Comparison of ENCODE assay signal across 9 mouse cellular contexts in genomic region chr7:110715545-110715944, GRCm38 (mm10). TPM values are rescaled to one million over a fixed set of nuclear protein-coding genes. Genes with fewer than 3 reads are reported as not detected.
A peak's percentile ranks its signal among the peaks of the same experiment; 100 is the strongest.
DNase-seq lines count a peak whose midpoint lies in the region; TF ChIP-seq lines count a peak whose summit lies in the region.
"Had no signal": no experiment of that assay in that cellular context is flagged by ENCODE, and none has a peak within 500 bp of the region (broad histone marks: within the 10 kb centered on the region; RNA-seq: fewer than 3 reads in every experiment).

No protein-coding gene starts in this region.

- intact Hi-C loops in heart, postnatal 25 days (cut with DNase I) = no loop called here

- no peak overlapping the region for H3K4me3 ChIP-seq in embryonic fibroblast, embryonic 13.5 days (ENCODE audit: insufficient read depth, low read length)
- H3K4me3 ChIP-seq: hindbrain, embryonic 15.5 days had no signal

- H3K4me1 ChIP-seq in embryonic fibroblast, embryonic 13.5 days (ENCODE audit: control insufficient read depth, insufficient read depth, low read length) = peaks cover 13% of the 10 kb centered on the region
- H3K4me1 ChIP-seq: hindbrain, embryonic 15.5 days had no signal

- peak overlapping the region; percentile 55 for H3K27ac ChIP-seq in embryonic fibroblast, embryonic 13.5 days (ENCODE audit: insufficient read depth, low read length)
- H3K27ac ChIP-seq: hindbrain, embryonic 15.5 days had no signal

- DNase-seq in heart, postnatal 25 days (ENCODE audit: low spot score) = peak; percentile 26
- no peak for DNase-seq in heart, adult 8-10 months (ENCODE audit: low spot score)
- DNase-seq in NIH3T3 (ENCODE audit: low read depth) (peak; percentile 76), MN1 (ENCODE audit: low spot score) (no peak)
- peak; percentile 18 for DNase-seq in lung, postnatal 14 days
- no peak for DNase-seq in kidney, postnatal 36 days
- DNase-seq in B cell, adult 2 months = no peak

- no peak for TF ChIP-seq POLR2A in embryonic fibroblast, embryonic 13.5 days (IDR thresholded peaks at IDR 0.05; ENCODE audit: low read depth, low read length)

- TF ChIP-seq CTCF in embryonic fibroblast, embryonic 13.5 days (IDR thresholded peaks at IDR 0.05; ENCODE audit: borderline replicate concordance, insufficient read depth, low read length) = no peak

RNA-seq across cellular contexts. Expression of gene Ampd3, which starts 52.5 kb away (rescaled TPM):
- total RNA-seq in heart, postnatal 25 days (2021) = 10 to 100 TPM; 46.0 to 46.2 TPM
- total RNA-seq in heart, adult 8-10 months (2022) = 10 to 100 TPM; 28.4 to 42.8 (median 34.3) TPM
- 4.6 and 8.8 TPM in 2 replicates for polyA plus RNA-seq in embryonic fibroblast, embryonic 13.5 days (2011; ENCODE audit: insufficient read length, low read depth, missing spikeins)

Comparison
In these comparisons a context has a peak if more than half of its experiments do, and no peak if none do; other contexts are left out.
1. DNase-seq: peak in heart, postnatal 25 days (single experiment), NIH3T3 (single experiment) and lung, postnatal 14 days (single experiment); none in heart, adult 8-10 months (single experiment), kidney, postnatal 36 days (0 of 2), MN1 (single experiment) and B cell, adult 2 months (0 of 2).